Mouse (Mus musculus) gastrocnemius, adult 18-20 months (tissue): ENCODE data around the gene Nrf1. TPM values are rescaled to one million over a fixed set of nuclear protein-coding genes. Genes with fewer than 3 reads are reported as not detected.
A peak's percentile ranks its signal among the peaks of the same experiment; 100 is the strongest.

Experiments used
- DNase-seq: peaks from one replicate; pipeline ENCODE4 v3.0.0; 2021; ENCODE audit warnings: low spot score
- microRNA-seq: library from miRNA; unstranded; fragments of <30 nt; microRNA quantifications from one replicate; pipeline ENCODE4 v1.2.0, GENCODE M21; 2021
- total RNA-seq, 2 experiments: library from RNA; stranded (reverse); gene quantifications; 2 replicates each; pipeline ENCODE4 v1.2.3; 2021

Nrf1 gene
- total RNA-seq, 2 experiments from 2014 or later: 9.8 to 10.8 TPM

DNA sequence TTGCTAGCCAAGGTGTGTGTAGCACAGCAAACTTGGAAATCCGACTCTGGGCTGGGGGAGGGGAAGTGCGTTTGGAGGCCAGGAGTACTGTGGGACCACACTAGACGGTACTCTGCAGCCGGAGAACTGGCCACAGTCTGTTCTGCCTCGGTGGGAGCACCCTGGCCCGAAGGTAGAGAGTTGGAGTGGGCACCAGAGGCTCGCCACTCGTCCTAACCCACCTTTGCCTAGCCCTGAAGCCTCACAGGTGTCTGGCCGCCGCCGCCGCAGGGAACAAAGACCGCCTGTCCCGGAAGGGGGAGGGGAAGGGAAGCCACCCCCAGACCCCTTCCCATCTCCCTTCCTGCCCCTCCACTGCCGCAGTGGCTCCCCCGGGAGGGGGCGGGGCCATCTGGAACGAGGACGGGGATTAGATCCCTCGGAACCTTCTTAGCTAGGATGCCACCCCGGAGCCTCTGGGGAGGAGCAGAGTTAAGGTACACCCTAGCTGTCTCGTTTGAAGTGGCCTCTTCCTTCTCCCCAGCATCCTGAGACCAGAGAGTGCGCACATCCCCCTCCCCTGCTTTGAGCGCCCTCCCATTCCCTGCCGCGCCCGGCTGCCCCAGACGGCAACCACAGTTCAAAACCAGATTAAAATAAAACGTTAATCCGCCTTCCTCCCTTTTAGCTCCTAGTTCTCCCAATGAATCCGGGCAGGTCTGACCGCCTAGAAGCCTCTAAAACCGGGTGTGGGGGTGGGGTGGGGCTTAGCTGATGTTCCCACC, 126.9 kb downstream of the Nrf1 start:
- DNase-seq: no peak

DNA sequence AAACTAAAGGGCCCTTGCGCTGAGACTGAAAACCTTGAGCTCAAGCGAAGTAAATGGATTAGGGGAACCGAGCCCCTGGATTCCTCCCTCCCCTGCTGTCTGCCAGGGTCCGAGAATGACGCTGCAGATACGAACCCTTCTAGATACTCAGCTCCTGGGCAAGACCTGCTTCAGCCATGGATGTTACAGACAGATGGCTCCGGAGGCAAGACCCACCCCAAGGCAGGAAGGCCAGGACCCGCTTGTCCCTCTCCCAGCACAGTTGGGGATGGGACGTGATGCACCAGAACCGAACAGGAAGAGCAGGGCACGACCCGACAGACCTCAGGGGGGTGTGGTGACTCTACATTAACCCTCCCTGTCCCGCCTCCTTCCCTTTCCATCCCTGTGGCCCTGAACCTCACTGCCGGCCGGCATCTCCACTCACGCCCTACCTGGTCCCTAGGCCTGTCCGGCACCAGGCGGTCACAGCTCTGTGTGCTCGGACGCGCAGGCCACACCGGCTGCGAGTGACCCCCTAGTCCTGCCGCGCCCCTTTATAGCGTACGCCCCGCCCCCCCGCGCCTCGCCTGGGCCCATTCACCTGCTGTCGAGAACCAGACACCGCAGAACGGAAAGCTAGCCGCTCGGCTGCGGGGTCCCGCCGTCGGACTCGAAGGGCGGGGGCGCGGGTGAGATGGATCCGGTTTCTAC, 127.6 kb downstream of the Nrf1 start:
- no peak for DNase-seq

DNA sequence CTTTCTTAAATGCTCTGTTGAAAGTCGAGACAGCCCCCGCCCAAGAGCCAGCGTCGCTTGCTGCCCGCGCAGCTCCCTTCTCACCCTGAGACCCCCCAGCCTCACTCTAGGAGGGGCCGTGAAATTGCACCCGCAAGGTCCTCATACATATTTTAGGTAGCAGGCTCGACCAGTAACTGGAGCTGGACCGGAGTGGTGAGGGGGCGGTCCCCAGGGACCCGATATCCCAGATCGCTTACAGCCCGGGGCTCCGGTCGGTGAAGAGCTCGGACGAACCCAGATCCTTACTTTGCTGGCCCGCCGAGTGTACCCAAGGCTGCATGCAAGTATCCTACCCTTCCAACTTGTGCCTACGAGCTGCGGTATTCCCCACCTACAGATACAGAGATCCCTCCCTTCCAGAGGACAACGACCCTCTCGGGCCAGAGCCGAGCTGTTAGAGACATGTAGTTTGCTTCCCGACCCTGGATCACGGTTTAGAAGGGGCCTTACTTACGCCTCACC, 128.2 kb downstream of the Nrf1 start:
- no peak for DNase-seq

DNA sequence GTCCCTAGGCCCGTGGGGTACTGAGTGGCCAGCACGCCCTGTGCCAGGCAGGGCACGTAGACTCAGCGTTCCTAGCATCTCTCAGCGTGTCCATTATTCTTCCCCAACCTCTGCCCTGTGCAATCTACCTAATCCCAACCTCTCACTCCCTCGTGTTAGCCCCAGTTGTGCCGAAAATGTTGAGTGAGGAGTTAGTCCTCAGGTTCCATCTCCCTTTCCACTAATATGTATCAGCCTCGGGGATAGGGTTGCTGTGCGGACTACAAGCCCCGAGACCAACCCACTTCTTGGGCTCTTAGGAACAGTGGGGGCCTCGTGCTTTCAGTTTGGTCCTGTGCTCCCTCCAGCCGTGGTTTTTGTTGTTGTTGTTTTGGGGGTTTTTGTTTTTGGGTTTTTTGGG, 128.7 kb downstream of the Nrf1 start:
- DNase-seq: no peak

DNA sequence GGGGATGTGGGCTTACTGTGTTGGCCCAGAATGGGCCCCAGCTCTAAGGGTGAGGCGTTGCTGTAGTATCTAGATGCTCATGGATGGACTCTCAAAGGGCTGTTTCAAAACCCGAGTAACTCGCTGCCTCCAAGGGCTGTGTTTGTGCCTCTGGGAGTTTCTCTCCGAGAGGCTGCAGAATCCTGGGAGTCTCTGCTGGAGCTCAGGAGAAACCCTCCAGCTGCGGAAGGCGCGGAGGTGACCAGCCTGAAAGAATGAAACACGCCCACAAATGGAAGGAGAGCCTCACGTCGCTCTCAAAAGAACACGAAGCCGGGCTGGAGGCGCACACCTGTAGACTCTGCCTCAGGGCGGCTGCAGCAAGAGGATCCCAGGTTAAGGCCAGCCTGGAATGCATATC, 129.5 kb downstream of the Nrf1 start:
- no peak for DNase-seq

DNA sequence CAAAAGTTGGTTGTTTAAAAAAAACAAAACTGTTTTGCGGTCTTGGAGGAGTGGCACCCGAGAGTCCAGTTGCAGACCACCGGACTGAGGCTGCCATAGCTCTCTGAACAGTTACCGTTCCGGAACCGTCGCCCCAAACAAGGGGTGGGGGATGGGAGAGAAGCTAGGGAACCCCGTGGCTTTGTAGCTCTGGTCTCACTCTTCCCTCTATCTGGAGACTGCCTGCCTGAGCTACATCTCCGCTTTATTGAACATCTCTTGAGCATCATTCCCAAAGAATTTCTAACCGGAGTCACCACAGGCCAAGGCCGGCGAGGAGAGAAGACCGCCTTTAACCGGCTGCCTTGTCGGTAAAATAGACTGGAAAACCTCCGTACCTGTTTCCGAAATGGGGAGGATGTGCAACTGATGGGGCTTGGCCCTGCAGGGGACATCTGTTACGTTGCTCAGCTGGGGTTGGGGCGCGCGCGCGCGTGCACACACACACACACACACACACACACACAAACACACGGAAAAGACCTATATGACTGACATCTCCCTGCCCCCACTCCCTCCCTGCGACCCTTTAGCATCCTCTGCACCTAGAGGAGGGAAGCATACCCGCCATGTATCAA, 130.3 kb downstream of the Nrf1 start:
- no peak for DNase-seq

DNA sequence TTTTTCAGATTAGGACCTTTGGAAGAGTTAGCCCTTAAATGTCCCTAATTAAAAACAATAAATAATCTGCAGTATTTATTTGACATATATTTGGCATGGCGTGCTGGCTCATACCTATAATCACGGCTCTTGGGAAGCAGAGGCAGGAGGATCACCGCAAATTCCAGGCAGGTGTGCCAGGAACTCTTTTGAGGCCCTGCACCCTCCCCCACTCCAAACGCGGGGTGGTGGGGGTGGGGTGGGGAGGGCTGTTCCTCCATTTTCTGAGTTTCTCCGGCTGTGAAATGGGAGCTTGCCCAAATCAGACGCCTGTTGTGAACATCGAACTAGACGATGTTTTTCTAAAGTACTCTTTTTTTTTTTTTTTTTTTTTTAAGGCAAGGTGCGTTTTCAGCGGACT, 131.3 kb downstream of the Nrf1 start:
- no peak for DNase-seq

DNA sequence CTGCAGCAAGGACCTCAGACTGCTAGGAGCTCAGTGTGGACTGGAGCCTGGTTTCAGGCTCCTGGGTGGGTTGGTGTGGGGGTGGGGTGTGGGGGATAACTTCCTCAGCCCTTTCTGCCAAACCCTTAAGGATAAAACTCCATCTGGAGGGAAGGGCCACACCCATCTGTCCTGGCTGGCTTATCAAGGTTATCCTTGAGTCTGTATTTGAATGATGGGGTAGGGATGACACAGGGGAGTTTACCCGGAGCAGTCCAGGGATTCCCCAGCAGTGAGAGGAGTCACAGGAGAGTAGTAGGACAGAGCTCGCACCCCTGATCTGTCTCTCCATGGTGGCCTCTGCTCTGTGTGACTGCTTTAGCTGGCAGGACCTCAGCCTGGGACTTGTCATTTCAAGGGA, 132.5 kb downstream of the Nrf1 start:
- DNase-seq: no peak

DNA sequence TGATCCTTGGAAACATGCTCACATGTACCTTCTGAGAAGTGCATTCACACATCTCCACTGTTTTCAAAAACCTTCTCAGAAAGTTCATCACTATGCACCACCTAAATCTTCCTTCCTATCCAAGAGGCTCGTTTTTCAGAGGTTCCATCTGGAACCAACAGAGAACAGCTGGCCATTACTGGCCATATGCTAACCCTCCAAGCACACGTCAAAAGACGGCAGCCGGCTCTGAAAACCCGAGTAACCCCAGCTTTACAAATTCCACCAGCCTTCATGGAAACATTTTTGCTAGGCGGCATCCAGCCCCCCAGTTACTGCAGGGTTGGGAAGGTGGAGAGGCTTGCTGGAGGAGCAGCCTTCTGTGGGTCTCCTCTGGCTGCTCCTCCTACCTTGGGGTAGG, 134.2 kb downstream of the Nrf1 start:
- DNase-seq: no peak

DNA sequence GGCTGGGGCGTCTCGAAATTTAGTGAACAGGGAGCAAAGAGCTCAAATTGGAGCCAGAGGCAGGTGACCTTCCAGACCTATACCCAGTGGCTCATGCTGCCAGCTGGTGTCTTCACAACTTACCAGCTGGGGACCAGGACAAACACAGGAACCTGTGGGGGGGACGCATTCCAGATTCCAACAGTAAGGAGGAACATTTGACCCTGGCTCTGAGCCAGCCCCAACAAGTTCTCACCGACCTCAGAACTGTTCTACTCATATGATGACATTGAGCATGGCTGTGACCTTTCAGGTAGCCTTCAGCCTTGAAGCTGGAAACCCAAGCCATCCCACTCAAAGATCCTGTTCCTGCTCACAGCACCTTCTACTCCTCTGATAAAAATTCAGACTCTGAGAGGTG, 135.8 kb downstream of the Nrf1 start:
- no peak for DNase-seq

DNA sequence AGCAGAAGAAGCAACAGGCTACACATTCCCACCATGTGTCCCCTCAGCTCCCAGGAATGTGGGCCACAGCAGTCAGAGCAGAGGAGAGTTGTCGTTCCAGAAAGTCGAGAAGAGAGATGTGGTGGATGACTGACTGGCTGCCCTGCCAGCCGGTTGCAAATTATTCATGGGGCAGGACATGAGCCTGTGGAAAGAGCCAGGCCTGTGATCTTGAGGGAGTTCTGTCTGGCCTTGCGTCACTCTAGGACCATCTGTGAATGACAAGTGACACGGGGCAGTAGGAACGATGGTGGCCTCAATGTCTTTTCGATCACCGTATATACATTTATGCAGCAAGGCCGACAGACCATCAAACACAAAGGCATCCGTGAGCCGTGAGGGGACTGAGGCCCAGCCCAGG, 147.9 kb downstream of the Nrf1 start:
- no peak for DNase-seq

DNA sequence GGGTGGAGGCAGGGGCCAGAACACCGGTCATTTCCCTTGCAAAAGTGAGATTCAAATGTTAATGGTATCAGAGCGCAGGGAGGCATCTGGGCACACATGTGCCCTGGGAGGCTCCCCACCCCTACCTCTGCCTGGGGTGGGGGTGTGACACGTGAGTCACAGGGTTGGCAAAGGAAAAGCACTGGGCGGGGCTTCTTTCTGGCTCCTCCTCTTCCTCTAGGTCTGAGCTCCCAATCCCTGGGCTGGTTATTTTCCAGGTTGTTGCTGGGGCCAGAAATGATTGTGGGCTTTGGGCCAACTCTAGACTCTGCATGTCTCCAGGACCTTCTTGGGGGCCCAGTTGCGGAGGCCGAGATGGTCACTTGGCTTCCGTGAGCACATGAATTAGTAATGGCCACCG, 148.4 kb downstream of the Nrf1 start:
- DNase-seq: no peak

Small RNAs within 50 kb of the gene (microRNA-seq; reads per million reads assigned to microRNA genes)
- gene Mir182 (6.8 reads per million, percentile 17 among the genes with 10 or more reads in this experiment), gene Mir183 (7.5 reads per million, percentile 19 among the genes with 10 or more reads in this experiment), gene Mir96 (not detected)

Other genes with a start within 250 kb of the Nrf1 start
- 1 to 10 TPM; 1.1 to 1.2 TPM for gene Strip2, start 131.0 kb upstream of the Nrf1 start, total RNA-seq